Mouse (Mus musculus): ENCODE measurements around the gene Xdh.

DNA sequence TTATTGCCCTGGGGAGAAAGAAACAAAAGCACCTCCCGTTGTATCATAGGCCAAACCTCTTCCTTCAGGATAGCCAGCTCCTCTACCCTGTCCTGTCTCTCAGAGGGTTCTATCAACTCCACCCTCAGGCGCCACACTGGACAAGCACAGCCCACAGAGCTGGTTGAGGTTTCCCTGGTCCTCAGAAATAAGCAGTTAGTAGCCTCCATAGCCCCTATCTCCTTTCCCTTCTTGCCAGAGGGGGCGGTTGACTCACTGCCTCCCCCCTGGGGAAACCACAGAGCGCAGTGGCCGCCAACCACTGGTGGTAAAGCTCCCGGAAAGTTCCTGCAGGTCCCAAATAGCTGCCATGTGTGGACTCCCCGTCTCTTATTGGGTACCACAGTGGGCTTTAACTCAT, 74.3 kb downstream of the Xdh start:
- TF ChIP-seq CTCF (IDR thresholded peaks at IDR 0.05; ENCODE audit: borderline replicate concordance, insufficient read depth, low read length) (no peak), POLR2A (IDR thresholded peaks at IDR 0.05; ENCODE audit: low read depth, low read length) (no peak)

Measured in embryonic fibroblast, embryonic 13.5 days (primary cell).